Comparison of ENCODE assay signal across 35 mouse cellular contexts in genomic region chr10:16443901-16444300, GRCm38 (mm10).
"Had no signal": no experiment of that assay in that cellular context is flagged by ENCODE, and none has a peak within 500 bp of the region (broad histone marks: within the 10 kb centered on the region; RNA-seq: fewer than 3 reads in every experiment).

No protein-coding gene starts in this region.

- H3K9me3 ChIP-seq: heart, embryonic 12.5 days; heart, embryonic 13.5 days; heart, embryonic 15.5 days; hindbrain, embryonic 10.5 days; hindbrain, embryonic 12.5 days; hindbrain, embryonic 13.5 days; hindbrain, embryonic 15.5 days; intestine, embryonic 15.5 days; kidney, embryonic 15.5 days had no signal

- ATAC-seq: hindbrain, embryonic 16.5 days; hindbrain, postnatal 0 days; inflammation-experienced regulatory T-cells, adult 6 months; intestine, embryonic 15.5 days; intestine, embryonic 16.5 days; intestine, postnatal 0 days had no signal

- H3K4me1 ChIP-seq: intestine, embryonic 15.5 days had no signal

- H3K27me3 ChIP-seq: heart, embryonic 12.5 days; heart, embryonic 13.5 days; heart, embryonic 15.5 days; hindbrain, embryonic 12.5 days; hindbrain, embryonic 13.5 days; hindbrain, embryonic 15.5 days; intestine, embryonic 15.5 days; kidney, embryonic 15.5 days had no signal

- H3K4me2 ChIP-seq: heart, embryonic 11.5 days; heart, embryonic 12.5 days; heart, embryonic 13.5 days; heart, embryonic 15.5 days; hindbrain, embryonic 12.5 days; hindbrain, embryonic 13.5 days; hindbrain, embryonic 14.5 days; hindbrain, embryonic 15.5 days; intestine, embryonic 15.5 days; kidney, embryonic 15.5 days had no signal

- H3K4me3 ChIP-seq: heart, embryonic 12.5 days; heart, embryonic 13.5 days; heart, embryonic 15.5 days; hindbrain, embryonic 10.5 days; hindbrain, embryonic 12.5 days; hindbrain, embryonic 13.5 days; hindbrain, embryonic 15.5 days; intestine, embryonic 15.5 days; kidney, embryonic 15.5 days; layer of hippocampus, adult 2 months; left cerebral cortex, adult 2 months had no signal

- DNase-seq: heart, postnatal 10 days; heart, postnatal 14 days; heart, postnatal 36 days; heart, postnatal 4 days; kidney, adult 11 months; kidney, adult 18-20 months; kidney, adult 2 months; kidney, adult 8-10 months; kidney, adult 9 months; kidney, postnatal 10 days; kidney, postnatal 14 days; kidney, postnatal 25 days; kidney, postnatal 36 days; kidney, postnatal 4 days; layer of hippocampus, adult 9-11 months; layer of hippocampus, postnatal 36 days had no signal

- H3K9ac ChIP-seq: heart, embryonic 12.5 days; heart, embryonic 13.5 days; heart, embryonic 15.5 days; hindbrain, embryonic 12.5 days; hindbrain, embryonic 13.5 days; hindbrain, embryonic 14.5 days; hindbrain, embryonic 15.5 days; intestine, embryonic 15.5 days; kidney, embryonic 15.5 days had no signal

- H3K36me3 ChIP-seq: heart, embryonic 12.5 days; heart, embryonic 13.5 days; heart, embryonic 15.5 days; hindbrain, embryonic 10.5 days; hindbrain, embryonic 12.5 days; hindbrain, embryonic 13.5 days; hindbrain, embryonic 15.5 days; intestine, embryonic 15.5 days; kidney, embryonic 15.5 days had no signal

- H3K27ac ChIP-seq: heart, embryonic 13.5 days; heart, embryonic 15.5 days; hindbrain, embryonic 10.5 days; hindbrain, embryonic 12.5 days; hindbrain, embryonic 13.5 days; hindbrain, embryonic 14.5 days; hindbrain, embryonic 15.5 days; hindbrain, postnatal 0 days; intestine, embryonic 15.5 days; kidney, embryonic 15.5 days; kidney, postnatal 0 days; layer of hippocampus, adult 2 months; left cerebral cortex, adult 2 months had no signal
